Mouse (Mus musculus) CH12.LX (cell line): ENCODE data around the gene Mgat3. TPM values are rescaled to one million over a fixed set of nuclear protein-coding genes. Genes with fewer than 3 reads are reported as not detected.

Source experiments
- DNase-seq: peaks from one replicate; pipeline ENCODE4 v3.0.0-alpha.2; 2013; ENCODE audit errors: extremely low read depth
- H3K27ac ChIP-seq: 2 replicates; pipeline ENCODE4 v1.5.1; 2012; ENCODE audit warnings: low read depth, mild to moderate bottlenecking, control low read depth, moderate library complexity; ENCODE audit not compliant: insufficient read depth
- H3K27me3 ChIP-seq: replicated peaks from 2 replicates; pipeline ENCODE3; 2012; ENCODE audit warnings: inconsistent platforms
- H3K36me3 ChIP-seq, 2 experiments: replicated peaks in 1 of 2; 2 replicates each; pipeline versions ENCODE3 to v1.6.1; 2012; ENCODE audit warnings: inconsistent platforms in 1 of 2, low read length in 1 of 2, mild to moderate bottlenecking in 1 of 2, mixed read lengths in 1 of 2, moderate library complexity in 1 of 2; ENCODE audit not compliant: control insufficient read depth in 1 of 2, insufficient read depth in 1 of 2
- H3K4me1 ChIP-seq, 2 experiments: 2 replicates each; pipeline ENCODE4 v1.6.1; 2012; ENCODE audit warnings: inconsistent platforms in 1 of 2, moderate library complexity in 1 of 2; ENCODE audit not compliant: insufficient read depth in 2 of 2, control insufficient read depth in 1 of 2
- H3K4me2 ChIP-seq: 2 replicates; pipeline ENCODE4 v1.6.1; 2012; ENCODE audit warnings: low read depth, mild to moderate bottlenecking, control low read depth; ENCODE audit not compliant: poor library complexity, insufficient read depth, severe bottlenecking
- H3K4me3 ChIP-seq, 3 experiments: fragments of 150-350 bp in 1 of 3; sonication (generic) in 1 of 3; replicated peaks in 1 of 3; 2 replicates each; pipeline versions ENCODE3 to v1.5.1; 2011 to 2012; ENCODE audit warnings: low read depth in 2 of 3, low read length in 2 of 3, mild to moderate bottlenecking in 2 of 3, moderate library complexity in 2 of 3, control low read depth in 1 of 3, improper control_type of control experiment in 1 of 3, inconsistent platforms in 1 of 3, mixed read lengths in 1 of 3; ENCODE audit not compliant: poor library complexity in 1 of 3
- H3K79me2 ChIP-seq: replicated peaks from 2 replicates; pipeline ENCODE4 v1.6.1; 2012; ENCODE audit warnings: mild to moderate bottlenecking, moderate library complexity; ENCODE audit not compliant: control insufficient read depth, poor library complexity, insufficient read depth, severe bottlenecking; ENCODE audit errors: extremely low read depth
- H3K9ac ChIP-seq: 2 replicates; pipeline ENCODE4 v1.6.1; 2012; ENCODE audit warnings: low read depth, mild to moderate bottlenecking, control low read depth, moderate library complexity; ENCODE audit not compliant: insufficient read depth
- H3K9me3 ChIP-seq: replicated peaks from 2 replicates; pipeline ENCODE3; 2012; ENCODE audit warnings: low read length, inconsistent platforms, mixed read lengths
- CHD1 ChIP-seq: IDR thresholded peaks from 2 replicates; pipeline ENCODE4 v1.6.1; 2012; ENCODE audit warnings: low read depth, low read length, improper control_type of control experiment, inconsistent platforms
- CHD2 ChIP-seq: IDR thresholded peaks from 2 replicates; pipeline ENCODE4 v1.6.1; 2011; ENCODE audit warnings: low read length, improper control_type of control experiment
- CTCF ChIP-seq, 2 experiments: IDR thresholded peaks in 1 of 2; conservative IDR thresholded peaks in 1 of 2; 2 replicates each; pipeline ENCODE4 v1.5.1; 2011 to 2012; ENCODE audit warnings: low read depth in 2 of 2, low read length in 2 of 2, improper control_type of control experiment in 1 of 2, inconsistent platforms in 1 of 2, mild to moderate bottlenecking in 1 of 2, moderate library complexity in 1 of 2
- ETS1 ChIP-seq: conservative IDR thresholded peaks from 2 replicates; pipeline ENCODE4 v1.6.1; 2012; ENCODE audit warnings: low read depth, mild to moderate bottlenecking, inconsistent platforms, low read length, improper control_type of control experiment, moderate library complexity
- IRF4 ChIP-seq: IDR thresholded peaks from 2 replicates; pipeline ENCODE4 v1.6.1; 2014; ENCODE audit warnings: low read depth, mild to moderate bottlenecking, inconsistent platforms, low read length, improper control_type of control experiment
- JUN ChIP-seq: IDR thresholded peaks from 2 replicates; pipeline ENCODE4 v1.6.1; 2011; ENCODE audit warnings: low read depth, mild to moderate bottlenecking, low read length, improper control_type of control experiment, moderate library complexity; ENCODE audit not compliant: insufficient read depth
- KAT2A ChIP-seq: IDR thresholded peaks from 2 replicates; pipeline ENCODE4 v1.6.1; 2012; ENCODE audit warnings: low read length, improper control_type of control experiment, inconsistent platforms; ENCODE audit not compliant: insufficient replicate concordance
- MAFK ChIP-seq: IDR thresholded peaks from 2 replicates; pipeline ENCODE4 v1.6.1; 2011; ENCODE audit warnings: low read length, improper control_type of control experiment; ENCODE audit not compliant: insufficient replicate concordance
- MAZ ChIP-seq: IDR thresholded peaks from 2 replicates; pipeline ENCODE4 v1.6.1; 2012; ENCODE audit warnings: low read depth, mild to moderate bottlenecking, inconsistent platforms, low read length, improper control_type of control experiment, moderate library complexity
- MXI1 ChIP-seq: IDR thresholded peaks from 2 replicates; pipeline ENCODE4 v1.6.1; 2011; ENCODE audit warnings: mild to moderate bottlenecking, low read depth, low read length, improper control_type of control experiment
- MYC ChIP-seq: IDR thresholded peaks from 2 replicates; pipeline ENCODE4 v1.6.1; 2011; ENCODE audit warnings: low read depth, mild to moderate bottlenecking, improper control_type of control experiment, low read length
- NRF1 ChIP-seq: IDR thresholded peaks from 2 replicates; pipeline ENCODE4 v1.6.1; 2014; ENCODE audit warnings: low read depth, mild to moderate bottlenecking, inconsistent platforms, low read length, improper control_type of control experiment, moderate library complexity
- POLR2A ChIP-seq: IDR thresholded peaks from 2 replicates; pipeline ENCODE4 v1.6.1; 2011; ENCODE audit warnings: low read depth, mild to moderate bottlenecking, improper control_type of control experiment, low read length
- POLR2AphosphoS2 ChIP-seq: IDR thresholded peaks from 2 replicates; pipeline ENCODE4 v1.6.1; 2011; ENCODE audit warnings: low read depth, low read length, improper control_type of control experiment
- RCOR1 ChIP-seq: conservative IDR thresholded peaks from 2 replicates; pipeline ENCODE4 v1.6.1; 2012; ENCODE audit warnings: low read depth, mild to moderate bottlenecking, inconsistent platforms, low read length, improper control_type of control experiment
- SIN3A ChIP-seq: IDR thresholded peaks from 2 replicates; pipeline ENCODE4 v1.6.1; 2012; ENCODE audit warnings: low read length, improper control_type of control experiment, inconsistent platforms
- SMC3 ChIP-seq: IDR thresholded peaks from 2 replicates; pipeline ENCODE4 v1.6.1; 2011; ENCODE audit warnings: low read depth, low read length, improper control_type of control experiment
- TBP ChIP-seq: conservative IDR thresholded peaks from 2 replicates; pipeline ENCODE4 v1.6.1; 2011; ENCODE audit warnings: low read depth, low read length, improper control_type of control experiment
- TCF12 ChIP-seq: IDR thresholded peaks from 2 replicates; pipeline ENCODE4 v1.6.1; 2014; ENCODE audit warnings: low read depth, mild to moderate bottlenecking, inconsistent platforms, low read length, improper control_type of control experiment
- USF1 ChIP-seq: IDR thresholded peaks from 2 replicates; pipeline ENCODE4 v1.6.1; 2014; ENCODE audit warnings: low read depth, mild to moderate bottlenecking, inconsistent platforms, low read length, improper control_type of control experiment
- USF2 ChIP-seq: conservative IDR thresholded peaks from 2 replicates; pipeline ENCODE4 v1.6.1; 2011; ENCODE audit warnings: low read depth, low read length, improper control_type of control experiment
- ZC3H11A ChIP-seq: IDR thresholded peaks from 2 replicates; pipeline ENCODE4 v1.6.1; 2012; ENCODE audit warnings: low read depth, mild to moderate bottlenecking, inconsistent platforms, low read length, improper control_type of control experiment
- ZMIZ1 ChIP-seq: IDR thresholded peaks from 2 replicates; pipeline ENCODE4 v1.6.1; 2012; ENCODE audit warnings: low read depth, mild to moderate bottlenecking, inconsistent platforms, low read length, improper control_type of control experiment
- dilution Hi-C: fragments of 300-500 bp; cut with MboI; formaldehyde crosslinking; loops from 2 replicates; pipeline ENCODE4 v1.14.3; 2020; ENCODE audit warnings: low sequenced_read_pairs; ENCODE audit not compliant: extremely low pct_unique_long_range_greater_than_20kb, extremely low pct_ligation_motif_present
- in situ Hi-C: fragments of 300-500 bp; cut with MboI; formaldehyde crosslinking; loops from 3 replicates; pipeline ENCODE4 v1.14.3; 2019; ENCODE audit warnings: low sequenced_read_pairs, low pct_ligation_motif_present, low pct_unique_long_range_greater_than_20kb, mixed read lengths
- polyA plus RNA-seq: library from polyadenylated mRNA; unstranded; fragments of >175 nt; gene quantifications from 2 replicates; pipeline ENCODE4 v1.2.1, GENCODE M21; 2012; ENCODE audit warnings: low read depth; ENCODE audit not compliant: insufficient read length
- total RNA-seq, 2 experiments: library from RNA; depleted of rRNA; stranded (reverse); fragments of 300-350 nt in 1 of 2; fragments of >200 nt in 1 of 2; gene quantifications; 2 replicates each; pipeline ENCODE4 v1.2.3; 2012 to 2014

The Mgat3 gene
- total and polyA plus RNA-seq, 3 experiments = 0.09 to 0.36 (median 0.21) TPM

- dilution Hi-C loops (no loop called here), in situ Hi-C loops (no loop called here)
- Histone ChIP-seq H3K27me3 (no peaks in the 10 kb centered on the region), H3K36me3 (peaks cover 72 to 88% of the 10 kb centered on the region in 2 experiments), H3K79me2 (peaks cover 2% of the 10 kb centered on the region; the same call in 1 of the 2 replicates), H3K4me3 (no peak overlapping the region), H3K27ac (no peak overlapping the region), H3K4me1 (peaks cover under 1 to 9% of the 10 kb centered on the region in 2 experiments; a peak in 3 of 4 replicates), H3K4me2 (no peak overlapping the region), H3K9me3 (no peaks in the 10 kb centered on the region), H3K9ac (no peak overlapping the region)
- no peak for DNase-seq
- no peak for TF ChIP-seq MAZ
- TF ChIP-seq POLR2AphosphoS2 = no peak
- no peak for TF ChIP-seq KAT2A
- no peak for TF ChIP-seq CHD1
- TF ChIP-seq TCF12 = no peak
Measured at GRCm38 (mm10) chr15:80248596-80248995, 75.1 kb downstream of the Mgat3 start.

GRCm38 (mm10) chr15:80249672-80250071 lies 76.2 kb downstream of the Mgat3 start:
- Histone ChIP-seq H3K4me1 (peaks cover 2 to 13% of the 10 kb centered on the region in 2 experiments; a peak in 3 of 4 replicates), H3K4me3 (no peak overlapping the region), H3K27ac (no peak overlapping the region), H3K36me3 (peaks cover 63 to 80% of the 10 kb centered on the region in 2 experiments), H3K4me2 (no peak overlapping the region), H3K9ac (no peak overlapping the region), H3K79me2 (peaks cover 2% of the 10 kb centered on the region; the same call in 1 of the 2 replicates), H3K27me3 (no peaks in the 10 kb centered on the region)
- dilution Hi-C loops = no loop called here
- TF ChIP-seq POLR2A (no peak), IRF4 (no peak), MXI1 (no peak), SMC3 (no peak), RCOR1 (no peak), USF1 (no peak), CTCF (conservative IDR thresholded peaks at IDR 0.05 in 1 of 2, IDR thresholded peaks at IDR 0.05 in 1 of 2; ENCODE audit: low read depth in 2 of 2, low read length in 2 of 2) (no peak), ZMIZ1 (no peak), POLR2AphosphoS2 (no peak), USF2 (no peak)
- TF ChIP-seq, all 38 proteins: peak for 0
- DNase-seq = no peak
- H3K9me3 ChIP-seq = no peaks in the 10 kb centered on the region
- in situ Hi-C loops = loop anchor here (25.0 kb wide), 1 partner anchor 713 kb away; no protein-coding TSS in a partner anchor

DNA sequence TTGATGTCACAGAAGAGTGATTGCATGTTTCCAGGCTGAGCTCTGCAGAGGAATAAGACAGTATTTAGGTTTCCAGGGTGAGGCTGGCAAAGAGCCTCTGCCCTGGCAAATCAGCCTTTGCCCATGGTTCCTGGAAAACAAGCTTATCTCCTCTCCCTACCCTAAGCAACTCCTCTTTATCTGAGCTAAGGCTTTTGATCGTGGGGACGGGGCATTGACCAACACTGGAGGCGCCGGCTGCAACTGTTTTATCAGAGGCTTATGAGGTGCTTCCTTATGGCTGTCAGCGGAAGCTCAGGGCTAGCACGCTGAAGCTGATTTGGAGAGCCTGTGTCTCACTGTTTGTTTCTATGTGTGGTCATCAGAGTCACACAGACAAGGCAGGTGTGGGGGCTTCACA lies 77.1 kb downstream of the Mgat3 start:
- no peaks in the 10 kb centered on the region for H3K9me3 ChIP-seq
- no peak for TF ChIP-seq TCF12
- TF ChIP-seq POLR2A = no peak
- TF ChIP-seq NRF1 = no peak
- no peak for TF ChIP-seq TBP
- TF ChIP-seq RCOR1 = no peak
- TF ChIP-seq CTCF (conservative IDR thresholded peaks at IDR 0.05 in 1 of 2, IDR thresholded peaks at IDR 0.05 in 1 of 2; ENCODE audit: low read depth in 2 of 2, low read length in 2 of 2) = no peak
- no peak for TF ChIP-seq POLR2AphosphoS2
- TF ChIP-seq IRF4 = no peak
- no peak for TF ChIP-seq MYC
- no peak for TF ChIP-seq JUN
- TF ChIP-seq ZC3H11A = no peak
- no peak for TF ChIP-seq ETS1
- TF ChIP-seq CHD2 = no peak
- no peak for TF ChIP-seq SIN3A
- TF ChIP-seq MAFK = no peak
- no peak for TF ChIP-seq MXI1
- TF ChIP-seq, all 38 proteins: peak for 0
- no peak for DNase-seq
- in situ Hi-C loops = loop anchor here (25.0 kb wide), 1 partner anchor 712 kb away; no protein-coding TSS in a partner anchor
- no peaks in the 10 kb centered on the region for H3K27me3 ChIP-seq
- peaks cover 2 to 13% of the 10 kb centered on the region in 2 experiments; a peak in 3 of 4 replicates for H3K4me1 ChIP-seq
- H3K36me3 ChIP-seq = peaks cover 56 to 74% of the 10 kb centered on the region in 2 experiments
- H3K9ac ChIP-seq = no peak overlapping the region
- no peak overlapping the region for H3K4me2 ChIP-seq
- no peak overlapping the region for H3K27ac ChIP-seq
- no peak overlapping the region for H3K4me3 ChIP-seq
- dilution Hi-C loops = no loop called here
- H3K79me2 ChIP-seq = peaks cover 4% of the 10 kb centered on the region; the same call in 1 of the 2 replicates
